Mouse (Mus musculus) mature B cell (primary cell): ENCODE results near the gene Catsper4.
"Not testable (repeated sequence)": the region's sequence is repeated elsewhere in the genome, so short reads cannot be mapped to it uniquely, and the experiment has no call there.

ENCODE experiments used
- in situ Hi-C: fragments of 300-500 bp; cut with MboI; formaldehyde crosslinking; loops from 2 replicates; pipeline ENCODE4 v1.14.3; 2019

Gene Catsper4

DNA sequence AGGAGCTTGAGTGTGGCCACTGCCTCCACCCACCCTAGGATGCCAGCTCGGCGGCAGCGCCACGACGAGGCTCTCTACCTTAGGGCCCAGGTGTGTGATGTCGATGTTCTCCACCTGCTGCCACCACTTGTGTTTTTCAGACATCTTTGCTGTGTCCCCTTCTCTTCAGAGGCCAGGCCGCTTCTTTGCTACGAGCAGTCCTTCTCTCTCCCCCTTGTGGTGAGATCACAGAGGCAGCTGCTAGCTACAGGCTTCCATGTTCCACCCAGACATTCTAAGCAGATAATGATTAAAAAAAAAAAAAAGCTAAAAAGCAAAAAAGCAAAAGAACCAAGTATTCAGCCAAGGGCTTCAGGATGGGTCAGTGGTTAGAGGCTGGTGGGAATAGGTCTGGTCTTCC is at the start of gene Catsper4:
Gene Catsper4 (minus strand): TSS at position 190 of the 400 bp plus-strand sequence.
- in situ Hi-C loops, result no loop called here

DNA sequence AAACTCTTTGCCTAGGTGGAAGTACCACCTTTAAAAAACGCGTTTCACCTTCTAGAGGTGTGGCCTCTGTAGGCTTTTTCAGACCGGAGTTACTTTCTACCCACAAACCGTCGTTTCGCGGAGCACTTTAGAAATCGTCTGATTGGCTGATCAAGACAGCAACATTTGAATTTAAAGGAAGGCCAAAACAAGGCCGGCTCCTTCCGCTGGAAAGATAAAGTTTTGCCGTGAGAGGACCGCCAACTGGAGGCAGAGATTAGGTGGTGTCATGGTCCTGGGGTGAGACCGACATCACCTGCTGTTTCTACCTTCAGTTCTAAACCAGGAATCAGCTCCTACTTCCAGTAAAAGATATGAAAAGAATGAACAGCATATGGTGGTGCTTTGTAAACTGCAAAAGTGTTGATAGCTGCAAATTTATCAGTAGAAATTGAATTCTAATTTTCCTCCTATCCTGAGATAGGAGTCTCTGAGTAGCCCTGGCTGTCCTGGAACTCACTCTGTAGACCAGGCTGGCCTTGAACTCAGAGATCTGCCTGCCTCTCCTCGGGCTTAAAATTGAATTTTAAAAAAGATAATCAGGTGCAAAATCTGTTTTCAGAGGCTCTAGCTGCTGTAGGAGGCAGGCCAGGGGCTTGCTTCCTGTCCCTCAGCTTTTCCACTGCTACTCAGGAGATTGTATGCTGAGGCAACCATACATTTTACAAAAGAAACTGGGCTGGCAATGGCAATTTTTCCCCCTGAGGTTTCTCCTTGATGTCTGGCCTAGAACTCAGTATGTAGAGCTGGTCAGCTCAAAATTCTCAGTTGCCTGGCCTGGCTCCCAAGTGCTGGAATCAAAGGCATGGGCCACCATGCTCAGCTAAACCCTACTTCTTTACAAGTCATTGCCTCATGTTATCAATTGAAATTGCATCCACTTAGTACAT is 46.5 kb upstream of the Catsper4 start:
- in situ Hi-C loops, result no loop called here

DNA sequence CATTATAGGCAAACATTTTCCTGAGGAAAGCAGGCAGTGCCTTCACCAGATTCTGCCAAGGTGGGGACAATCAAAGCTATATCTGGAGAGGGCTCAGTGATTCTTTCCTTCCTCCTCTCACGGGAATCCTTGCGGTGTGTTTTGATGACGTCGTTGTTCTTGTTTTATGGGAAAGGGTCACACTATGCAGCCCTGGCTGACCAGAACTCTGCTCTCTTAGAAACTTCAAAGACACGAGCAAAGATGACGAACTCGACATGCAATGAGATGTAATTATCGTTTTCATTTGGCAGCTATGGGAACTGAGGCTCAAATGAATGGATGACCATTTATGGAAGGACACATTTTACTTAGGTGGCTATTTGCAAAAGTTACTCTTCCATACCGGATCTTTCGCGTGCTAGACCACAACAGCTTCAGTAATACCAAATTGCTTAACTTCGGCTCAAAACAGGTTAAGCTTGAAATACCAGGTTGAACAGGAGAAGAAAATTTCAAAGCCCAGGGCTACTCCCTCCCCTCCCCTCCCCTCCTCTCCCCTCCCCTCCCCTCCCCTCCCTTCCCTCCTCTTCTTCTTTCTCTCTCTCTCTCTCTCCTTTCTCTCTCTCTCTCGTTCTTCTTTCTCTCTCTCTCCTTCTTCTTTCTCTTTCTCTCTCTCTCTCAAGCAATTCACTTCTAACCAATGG is 45.7 kb upstream of the Catsper4 start:
- in situ Hi-C loops, result no loop called here

DNA sequence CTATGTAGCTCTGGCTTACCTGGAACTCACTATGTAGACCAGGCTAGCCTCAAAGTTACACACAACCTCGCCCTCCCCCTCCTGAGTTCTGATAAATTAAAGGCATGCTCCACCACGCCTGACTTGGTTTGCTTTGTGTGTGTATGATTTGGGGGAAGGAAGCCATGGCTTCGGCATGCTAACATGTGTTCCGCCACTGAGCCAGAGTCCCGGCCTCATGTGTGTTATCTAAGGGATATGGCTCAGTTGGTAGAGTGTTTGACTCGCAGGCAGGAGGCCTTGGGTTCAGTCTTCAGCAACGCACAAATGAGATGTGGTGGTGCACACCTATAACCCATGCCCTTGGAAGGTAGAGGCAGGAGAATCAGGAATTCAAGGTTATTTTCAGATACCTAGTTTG is 44.8 kb upstream of the Catsper4 start:
- in situ Hi-C loops, result no loop called here

DNA sequence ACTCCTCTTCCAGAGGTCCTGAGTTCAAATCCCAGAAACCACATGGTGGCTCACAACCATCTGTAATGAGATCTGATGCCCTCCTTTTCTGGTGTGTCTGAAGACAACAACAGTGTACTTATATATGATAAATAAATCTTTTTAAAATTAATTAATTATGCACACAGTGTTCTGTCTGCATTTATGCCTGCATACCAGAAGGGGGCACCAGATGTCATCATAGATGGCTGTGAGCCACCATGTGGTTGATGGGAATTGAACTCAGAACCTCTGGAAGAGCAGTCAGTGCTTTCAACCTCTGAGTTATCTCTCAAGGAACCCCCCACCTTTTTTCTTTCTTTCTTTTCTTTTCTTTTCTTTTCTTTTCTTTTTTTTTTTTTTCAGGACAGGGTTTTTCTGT is 42.4 kb upstream of the Catsper4 start:
- in situ Hi-C loops, result not testable (repeated sequence)

DNA sequence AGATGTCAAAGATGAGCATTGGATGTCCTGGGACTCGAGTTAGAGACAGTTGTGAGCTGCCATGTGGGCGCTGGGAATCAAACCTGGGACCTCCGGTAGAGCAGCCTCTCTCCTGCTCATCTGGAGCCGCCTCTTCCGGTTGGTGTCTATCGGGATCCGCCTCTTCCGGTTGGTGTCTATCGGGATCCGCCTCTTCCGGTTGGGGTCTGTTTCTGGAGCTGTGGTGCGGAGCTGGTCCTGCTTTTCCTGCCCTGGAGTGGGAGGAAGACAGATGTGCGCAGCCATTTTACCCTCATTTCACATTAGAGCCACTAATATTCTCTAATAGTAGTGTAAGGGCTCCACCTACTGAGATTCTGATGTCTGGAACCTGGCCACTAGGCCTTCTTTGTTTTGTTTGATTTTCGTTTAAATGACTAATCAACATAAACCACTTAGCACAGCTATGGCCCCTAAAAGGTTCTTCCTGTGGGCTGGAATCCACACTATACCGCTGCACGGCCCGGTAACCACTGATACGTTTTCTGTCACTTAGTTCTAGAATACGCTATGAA is 41.0 kb upstream of the Catsper4 start:
- in situ Hi-C loops, result no loop called here

DNA sequence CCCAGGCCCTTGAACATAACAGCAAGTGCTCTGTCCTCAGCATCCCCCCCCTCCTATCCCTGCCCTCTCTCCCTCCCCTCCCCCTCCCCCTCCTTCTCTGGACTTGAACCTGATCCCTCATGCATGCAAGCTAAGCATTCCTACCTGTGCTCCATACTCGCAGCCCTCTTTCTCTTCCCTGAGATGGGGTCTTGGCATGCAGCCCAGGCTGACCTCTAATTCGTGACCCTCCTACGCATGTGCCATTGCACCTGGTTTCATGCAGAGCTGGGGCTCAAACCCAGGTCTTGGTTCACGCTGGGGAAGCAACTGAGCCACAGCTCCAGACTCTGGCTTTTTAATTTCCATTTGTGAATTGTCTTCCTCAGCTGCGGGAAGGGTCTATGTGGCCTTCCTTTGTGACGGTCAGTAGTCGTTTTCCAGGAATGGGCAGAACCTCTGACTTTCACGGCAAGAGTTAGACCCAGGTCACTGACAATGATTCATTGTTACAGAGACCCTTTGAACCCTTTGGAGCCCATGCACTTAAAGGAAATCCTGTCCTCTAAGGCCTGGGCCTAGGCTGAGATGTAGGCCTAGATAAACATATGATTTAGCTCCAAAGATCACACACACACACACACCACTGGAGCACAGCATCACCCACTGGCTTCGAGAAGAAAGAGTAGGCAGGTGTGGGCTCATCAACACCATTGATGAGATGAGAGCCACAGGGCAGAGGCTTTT is 38.8 kb upstream of the Catsper4 start:
- in situ Hi-C loops, result no loop called here

DNA sequence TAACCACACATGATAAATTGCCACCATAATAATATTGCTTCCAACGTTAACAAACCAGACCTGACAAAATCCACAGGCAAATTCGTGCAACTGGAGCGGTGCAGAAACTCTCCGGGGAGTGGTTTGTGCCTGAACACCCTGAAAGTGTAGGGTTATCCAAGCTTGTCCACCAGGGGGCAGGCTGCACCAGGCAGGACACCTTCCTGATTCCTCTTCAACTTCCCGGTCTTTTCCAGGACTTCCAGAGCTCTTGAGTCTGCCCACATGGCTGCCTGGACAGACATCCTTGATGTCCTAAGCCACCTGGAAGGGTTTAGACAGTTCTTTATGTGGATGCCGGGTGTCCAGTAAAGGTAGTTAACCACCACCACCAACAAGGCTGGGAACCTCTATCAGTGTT is 36.0 kb upstream of the Catsper4 start:
- in situ Hi-C loops, result no loop called here

DNA sequence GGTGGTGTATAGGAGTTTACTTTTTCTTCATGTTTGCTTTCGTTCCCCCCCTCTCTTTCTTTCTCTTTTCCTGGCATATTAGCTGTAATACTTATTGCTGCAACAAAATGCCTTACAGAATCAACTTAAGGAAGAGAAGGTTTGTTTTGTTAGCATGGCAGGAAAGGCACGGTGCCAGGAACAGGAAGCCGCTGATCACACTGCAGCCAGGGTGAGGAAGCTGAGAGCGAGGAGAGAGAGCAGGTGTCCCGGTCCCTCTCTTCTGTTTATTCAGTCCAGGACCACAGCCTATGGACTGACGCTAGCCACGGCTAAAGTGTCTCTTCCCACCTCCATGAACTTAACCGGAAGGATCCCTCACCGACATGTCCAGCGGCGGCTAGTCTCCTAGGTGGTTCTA is 31.2 kb upstream of the Catsper4 start:
- in situ Hi-C loops, result no loop called here

DNA sequence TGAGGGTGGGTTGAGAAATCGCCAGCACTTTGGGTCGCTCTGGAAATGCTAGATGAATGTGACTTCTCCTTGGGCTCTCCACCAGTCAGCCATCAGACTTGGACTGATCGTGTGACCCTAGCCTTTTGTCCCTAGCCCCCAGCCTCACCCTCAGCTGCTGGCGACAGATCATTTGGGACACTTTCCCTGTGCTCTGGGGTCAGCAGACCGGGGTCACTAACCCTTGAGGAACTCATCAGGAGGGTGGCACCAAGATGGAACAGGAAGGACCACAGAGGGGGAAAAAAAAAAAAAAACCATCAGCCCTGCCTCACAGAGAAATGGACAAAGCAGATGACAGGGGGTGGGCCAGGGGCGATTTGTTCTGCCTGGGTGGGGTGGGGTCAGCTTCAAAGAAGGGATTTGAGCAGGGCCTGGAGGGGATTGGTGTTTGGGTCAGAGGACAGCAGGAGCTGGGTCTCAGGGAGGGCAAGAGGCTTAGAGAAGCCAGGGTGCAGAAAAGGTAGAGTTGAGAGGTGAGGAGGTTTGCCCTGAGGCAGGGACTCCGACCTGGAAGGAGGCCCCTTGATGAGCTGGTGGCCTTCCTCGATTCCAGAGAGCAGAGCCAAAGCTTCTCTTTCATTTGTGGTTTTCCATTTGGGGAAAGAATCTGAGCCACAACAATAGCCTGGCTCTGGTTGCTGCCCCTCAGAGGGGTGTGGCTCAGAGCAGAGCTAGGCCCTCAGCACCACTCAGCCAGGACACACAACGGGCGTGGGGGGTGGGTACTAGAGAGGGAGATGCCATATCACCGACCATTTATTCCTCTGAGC is 30.2 kb upstream of the Catsper4 start:
- in situ Hi-C loops, result no loop called here

DNA sequence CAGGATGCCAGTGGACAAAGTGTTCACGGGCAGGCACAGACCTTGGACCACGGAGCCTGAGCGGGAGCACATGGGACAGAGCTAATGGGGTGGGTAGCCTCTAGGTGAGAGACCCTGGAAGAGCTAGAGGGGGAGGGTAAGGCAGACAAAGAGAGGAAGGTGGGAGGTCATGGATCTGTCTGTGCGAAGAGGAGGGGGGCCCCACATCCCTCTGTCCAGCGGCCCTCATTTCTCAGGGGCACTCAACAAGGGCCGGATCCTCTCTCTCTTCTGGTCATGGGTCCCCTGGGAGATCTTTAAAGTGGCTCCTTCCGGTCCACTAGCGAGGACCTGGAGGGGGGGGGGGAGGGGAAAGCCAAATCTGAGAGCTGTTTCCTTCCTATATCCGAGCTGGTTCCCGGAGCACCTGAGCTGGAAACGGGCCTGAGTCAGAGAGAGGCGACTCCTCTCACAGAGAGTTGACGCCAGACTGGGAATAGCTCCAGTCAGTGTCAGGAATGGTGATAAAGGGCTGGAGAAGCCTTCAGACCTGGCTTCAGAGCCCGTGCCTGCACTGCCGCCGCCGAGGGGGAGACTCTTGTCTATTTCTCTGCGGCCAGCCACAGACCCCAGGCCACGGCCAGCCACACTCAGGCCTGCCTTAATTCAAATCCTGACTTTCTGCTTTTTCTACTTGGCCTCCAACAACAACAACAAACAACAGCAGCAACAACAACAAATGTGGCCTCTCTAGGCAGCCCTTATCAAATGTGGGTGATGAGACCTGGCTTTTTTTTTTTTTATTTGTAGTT is 29.4 kb upstream of the Catsper4 start:
- in situ Hi-C loops, result no loop called here

DNA sequence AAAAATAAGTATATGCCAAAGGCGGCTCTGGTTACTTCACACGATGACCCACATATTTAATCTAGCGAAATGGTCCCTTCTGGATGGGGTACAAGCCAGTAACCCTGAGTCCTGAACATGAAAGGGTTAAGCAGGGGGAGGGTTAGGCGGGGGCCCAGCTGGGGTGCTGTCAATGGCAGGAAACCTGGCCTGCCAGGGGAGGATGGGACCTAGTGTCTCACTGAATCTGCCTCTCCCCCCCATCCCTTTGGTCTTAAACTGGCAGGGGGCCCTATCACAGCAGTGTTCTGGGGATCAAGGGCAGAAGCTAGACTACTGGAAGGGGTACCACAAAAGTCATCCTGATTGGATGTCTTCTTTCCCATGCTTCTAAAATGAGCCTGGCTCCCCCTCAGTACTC is 28.7 kb upstream of the Catsper4 start:
- in situ Hi-C loops, result no loop called here

DNA sequence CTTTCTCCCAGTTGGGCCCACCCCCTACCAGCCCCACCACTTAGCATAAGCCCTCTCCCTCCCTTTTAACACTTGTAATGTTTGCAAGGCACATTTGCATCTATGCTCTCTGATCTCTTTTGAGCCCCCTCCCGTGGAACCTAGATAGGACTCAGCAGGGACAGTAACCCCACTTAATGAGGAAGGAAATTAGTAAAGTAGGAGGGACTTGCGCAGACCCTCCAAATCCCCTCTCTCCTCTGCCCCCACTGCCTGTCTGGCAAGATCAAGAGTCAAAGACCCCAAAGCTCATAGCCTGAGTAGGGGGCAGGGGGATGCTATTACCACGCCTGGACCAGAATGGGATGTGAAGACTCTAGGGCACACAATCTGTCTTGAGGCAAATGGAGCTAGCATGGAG is 27.7 kb upstream of the Catsper4 start:
- in situ Hi-C loops, result no loop called here

DNA sequence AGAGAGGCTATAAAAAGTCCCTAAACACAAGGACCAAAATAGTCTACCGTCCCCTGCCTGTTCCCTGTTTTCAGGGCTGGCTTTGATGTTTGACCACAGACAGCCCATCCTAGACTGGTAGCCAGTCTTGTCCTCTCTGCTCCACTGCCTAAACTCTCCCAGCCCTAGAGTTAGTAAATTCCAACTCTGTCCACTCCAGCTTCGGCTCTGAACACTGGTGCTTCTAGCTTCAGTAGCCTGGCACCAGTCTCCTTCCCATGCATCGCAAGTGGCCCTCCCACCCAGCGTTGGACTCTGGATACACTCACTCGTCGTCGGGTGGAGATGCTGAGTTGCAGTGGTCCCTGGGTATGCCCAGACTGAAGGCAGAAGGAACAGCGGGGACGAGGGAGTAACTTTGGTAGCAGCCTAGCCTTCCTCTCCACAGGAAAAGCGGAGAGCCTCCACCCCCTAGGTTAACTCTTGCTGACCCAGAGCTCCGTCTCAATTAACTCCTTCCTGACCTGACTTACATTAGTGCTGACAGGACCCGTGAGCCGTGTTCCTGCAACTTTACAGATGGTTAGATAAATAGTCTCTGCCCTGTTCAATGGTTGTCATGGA is 26.6 kb upstream of the Catsper4 start, which contains the start of gene Grrp1:
Gene Grrp1 (minus strand): TSS at position 385 of the 603 bp plus-strand sequence.
- in situ Hi-C loops, result no loop called here

DNA sequence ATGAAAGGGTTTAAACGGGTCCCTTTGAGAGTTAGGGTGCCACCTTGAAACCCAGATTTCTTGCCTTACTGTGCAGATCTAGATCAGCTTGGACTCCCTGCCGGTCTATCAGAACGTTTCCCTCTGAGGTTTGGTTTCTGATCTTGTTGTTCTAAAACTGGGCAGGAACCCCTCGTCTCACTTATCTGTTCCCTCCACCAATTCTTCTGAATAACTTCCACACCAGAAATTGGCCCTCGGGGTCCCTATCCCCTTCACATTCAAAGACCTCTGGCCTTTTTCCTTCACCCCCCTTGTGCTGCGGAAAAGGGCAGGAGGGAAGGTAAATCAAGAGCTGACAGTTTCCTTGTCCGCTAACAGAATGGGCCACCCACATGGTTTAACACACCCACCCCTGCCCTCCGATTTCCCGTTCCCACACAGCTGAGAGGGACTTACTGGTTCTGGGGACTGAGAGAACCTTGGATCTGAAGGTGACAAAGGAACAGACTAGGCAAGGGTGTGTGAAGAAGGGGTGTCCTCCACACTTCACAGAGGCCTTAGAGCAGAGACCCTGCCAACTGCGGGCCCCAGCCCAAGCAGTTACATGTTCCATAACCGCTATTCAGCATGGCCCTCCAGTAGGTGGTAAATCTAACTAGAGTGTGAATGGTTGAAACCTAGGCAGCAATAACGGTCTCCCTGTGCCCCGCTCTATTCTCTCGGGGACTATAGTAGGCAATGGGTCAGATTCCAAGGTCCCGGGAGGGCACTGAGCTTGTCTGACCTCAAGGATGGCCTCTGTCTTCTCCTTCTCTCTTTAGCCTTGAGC is 25.9 kb upstream of the Catsper4 start:
- in situ Hi-C loops, result no loop called here

DNA sequence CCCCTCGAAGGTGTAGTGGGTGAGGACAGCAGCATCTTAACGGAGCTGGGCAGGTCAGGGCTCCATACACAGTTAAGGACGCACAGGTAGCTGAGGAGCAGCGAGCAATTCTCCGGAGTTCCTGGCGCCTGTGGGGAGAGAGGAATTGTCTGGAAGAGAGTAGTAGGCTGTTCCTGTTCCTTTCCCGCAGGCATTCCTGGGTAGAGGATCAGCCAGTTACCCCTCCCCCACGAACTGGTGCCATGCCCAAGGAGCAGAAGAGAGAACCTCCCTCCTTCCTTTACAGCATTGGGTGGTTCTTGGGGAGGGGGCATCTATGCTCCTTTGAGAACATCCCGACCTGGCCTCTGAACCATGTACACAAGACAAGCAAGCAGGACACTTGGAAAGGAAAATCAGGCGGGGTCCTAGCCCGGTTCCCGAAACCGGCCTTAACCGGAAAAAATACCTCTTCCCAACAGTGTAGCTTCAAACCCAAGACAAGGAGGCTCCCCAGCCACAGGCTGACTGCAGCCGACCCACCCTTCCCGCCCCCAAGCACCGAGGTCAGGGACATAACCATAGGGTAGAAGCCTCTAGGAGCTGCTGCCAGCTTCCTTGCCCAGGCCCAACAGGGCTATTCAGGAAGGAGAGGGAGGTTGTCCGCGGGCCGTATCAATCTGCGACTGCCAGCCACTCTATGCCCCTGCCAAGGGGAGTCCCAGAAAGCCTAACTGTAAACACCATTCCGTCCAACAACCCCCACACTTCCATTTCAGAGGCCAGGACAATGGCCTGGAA is 25.1 kb upstream of the Catsper4 start:
- in situ Hi-C loops, result no loop called here

DNA sequence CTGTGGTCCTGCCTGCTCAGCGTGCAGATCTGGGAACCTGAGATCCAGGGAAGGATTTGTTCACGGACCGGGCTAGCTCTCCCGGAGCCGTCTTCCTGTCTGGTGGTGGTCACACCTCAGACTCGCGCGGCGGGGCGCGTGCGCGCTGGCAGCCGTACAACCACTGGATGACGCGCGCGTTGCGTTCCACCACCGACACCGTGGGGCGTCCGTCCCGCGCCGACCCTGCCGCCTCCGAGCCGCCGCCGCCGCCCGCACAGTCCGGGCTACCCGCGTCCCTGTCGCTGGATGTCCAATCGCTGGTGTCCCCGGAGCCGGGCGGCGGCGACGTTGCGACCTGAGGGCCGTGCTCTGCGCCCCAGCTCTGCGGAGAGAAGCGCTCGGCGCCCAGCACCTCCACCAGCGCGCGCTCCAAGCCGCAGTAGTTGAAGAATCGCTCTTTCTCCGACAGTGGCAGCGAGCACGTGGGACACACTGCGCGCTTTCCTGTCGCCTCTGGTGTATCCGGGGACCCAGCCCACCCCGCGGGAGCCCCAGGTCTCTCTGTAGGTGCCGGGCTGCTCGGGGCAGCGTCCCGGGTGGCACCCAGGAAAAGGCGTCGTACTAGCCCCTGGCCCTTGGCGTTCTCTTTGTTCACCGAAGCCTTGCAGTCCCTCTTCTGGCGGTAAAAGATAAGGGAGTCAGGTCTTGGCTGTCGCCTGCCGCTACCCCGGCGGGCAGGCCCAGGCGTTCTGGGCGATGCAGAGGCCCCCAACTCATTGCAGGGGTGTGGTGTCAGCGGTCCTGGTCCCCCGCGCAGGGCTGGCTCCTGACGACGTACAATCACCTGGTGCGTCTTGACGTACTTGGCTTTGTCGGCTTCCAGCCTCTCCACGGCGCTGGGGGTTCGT is 24.3 kb upstream of the Catsper4 start:
- in situ Hi-C loops, result no loop called here

DNA sequence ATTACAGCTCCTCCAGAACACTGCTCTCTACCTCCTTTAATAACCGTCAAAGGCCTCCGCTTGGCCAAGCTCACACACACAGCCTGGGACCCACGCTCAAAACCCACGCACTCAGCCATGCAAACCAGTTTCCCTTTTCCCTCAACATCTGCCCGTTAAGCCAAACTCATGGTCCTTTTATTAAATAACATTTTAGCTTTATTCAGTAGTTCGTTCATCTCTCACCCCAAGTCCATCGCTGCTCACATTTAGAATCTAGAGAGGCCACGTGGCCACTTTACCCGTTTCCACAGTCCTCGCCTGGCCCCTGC is 23.7 kb upstream of the Catsper4 start:
- in situ Hi-C loops, result no loop called here
